Mouse (Mus musculus) MEL (cell line): ENCODE results near the gene Tyk2. TPM values are rescaled to one million over a fixed set of nuclear protein-coding genes. Genes with fewer than 3 reads are reported as not detected.

ENCODE experiments used
- DNase-seq: peaks from one replicate; pipeline ENCODE4 v3.0.0; 2011; ENCODE audit warnings: low read depth, low spot score
- H3K27ac ChIP-seq: 2 replicates; pipeline ENCODE4 v1.5.1; 2012; ENCODE audit warnings: low read depth, mild to moderate bottlenecking, control low read depth, low read length, moderate library complexity; ENCODE audit not compliant: control insufficient read depth
- H3K27me3 ChIP-seq, 2 experiments: fragments of 150-350 bp in 1 of 2; sonication (generic) in 1 of 2; 2 replicates each; pipeline ENCODE4 v1.6.1; 2012; ENCODE audit warnings: low read length in 2 of 2, mild to moderate bottlenecking in 2 of 2, improper control_type of control experiment in 1 of 2, moderate library complexity in 1 of 2; ENCODE audit not compliant: insufficient read depth in 2 of 2, control insufficient read depth in 1 of 2
- H3K36me3 ChIP-seq, 2 experiments: 2 replicates each; pipeline ENCODE4 v1.6.1; 2012 to 2014; ENCODE audit warnings: low read length in 2 of 2, improper control_type of control experiment in 1 of 2, inconsistent platforms in 1 of 2, mild to moderate bottlenecking in 1 of 2; ENCODE audit not compliant: insufficient read depth in 2 of 2, control insufficient read depth in 1 of 2
- H3K4me1 ChIP-seq, 2 experiments: fragments of 150-350 bp in 1 of 2; sonication (generic) in 1 of 2; 2 replicates each; pipeline ENCODE4 v1.6.1; 2012; ENCODE audit warnings: low read length in 2 of 2, improper control_type of control experiment in 1 of 2, mild to moderate bottlenecking in 1 of 2; ENCODE audit not compliant: insufficient read depth in 2 of 2, control insufficient read depth in 1 of 2
- H3K4me3 ChIP-seq, 2 experiments: fragments of 150-350 bp in 1 of 2; sonication (generic) in 1 of 2; 2 replicates each; pipeline ENCODE4 v1.5.1; 2012; ENCODE audit warnings: low read depth in 2 of 2, low read length in 2 of 2, mild to moderate bottlenecking in 2 of 2, moderate library complexity in 2 of 2, control low read depth in 1 of 2, improper control_type of control experiment in 1 of 2; ENCODE audit not compliant: control insufficient read depth in 1 of 2, insufficient read depth in 1 of 2
- H3K79me2 ChIP-seq: 2 replicates; pipeline ENCODE4 v1.6.1; 2012; ENCODE audit warnings: mild to moderate bottlenecking, low read length, moderate library complexity; ENCODE audit not compliant: control insufficient read depth, poor library complexity, insufficient read depth
- H3K9ac ChIP-seq: 2 replicates; pipeline ENCODE4 v1.6.1; 2012; ENCODE audit warnings: low read depth, mild to moderate bottlenecking, control low read depth, low read length, moderate library complexity; ENCODE audit not compliant: control insufficient read depth, poor library complexity, severe bottlenecking
- H3K9me3 ChIP-seq: fragments of 150-350 bp; sonication (generic); replicated peaks from 2 replicates; pipeline ENCODE4 v1.6.1; 2012; ENCODE audit warnings: mild to moderate bottlenecking, low read length, improper control_type of control experiment, moderate library complexity; ENCODE audit not compliant: insufficient read depth
- CTCF ChIP-seq, 3 experiments: IDR thresholded peaks in 2 of 3; conservative IDR thresholded peaks in 1 of 3; 2 replicates each; pipeline ENCODE4 v1.5.1; 2011 to 2012; ENCODE audit warnings: low read length in 3 of 3, low read depth in 2 of 3, mild to moderate bottlenecking in 2 of 3, improper control_type of control experiment in 1 of 3, inconsistent platforms in 1 of 3, mixed read lengths in 1 of 3, moderate library complexity in 1 of 3; ENCODE audit not compliant: control insufficient read depth in 1 of 3, insufficient read depth in 1 of 3, poor library complexity in 1 of 3, severe bottlenecking in 1 of 3
- E2F4 ChIP-seq: IDR thresholded peaks from 2 replicates; pipeline ENCODE4 v1.6.1; 2011; ENCODE audit warnings: low read depth, low read length, improper control_type of control experiment, borderline replicate concordance
- ELF1 ChIP-seq: IDR thresholded peaks from 2 replicates; pipeline ENCODE4 v1.6.1; 2014; ENCODE audit warnings: low read depth, mild to moderate bottlenecking, inconsistent platforms, low read length, improper control_type of control experiment, moderate library complexity
- EP300 ChIP-seq, 2 experiments: IDR thresholded peaks; 2 replicates each; pipeline ENCODE4 v1.6.1; 2011; ENCODE audit warnings: improper control_type of control experiment in 2 of 2, low read length in 2 of 2, low read depth in 1 of 2, mild to moderate bottlenecking in 1 of 2
- ETS1 ChIP-seq: IDR thresholded peaks from 2 replicates; pipeline ENCODE4 v1.6.1; 2012; ENCODE audit warnings: low read depth, mild to moderate bottlenecking, inconsistent platforms, low read length, improper control_type of control experiment, moderate library complexity
- GATA1 ChIP-seq: IDR thresholded peaks from 2 replicates; pipeline ENCODE4 v1.6.1; 2011; ENCODE audit warnings: low read depth, low read length, improper control_type of control experiment
- JUND ChIP-seq: IDR thresholded peaks from 2 replicates; pipeline ENCODE4 v1.6.1; 2011; ENCODE audit warnings: low read depth, mild to moderate bottlenecking, improper control_type of control experiment, low read length
- KAT2A ChIP-seq: conservative IDR thresholded peaks from 2 replicates; pipeline ENCODE4 v1.6.1; 2012; ENCODE audit warnings: low read depth, low read length, improper control_type of control experiment, inconsistent platforms
- MAFK ChIP-seq: IDR thresholded peaks from 2 replicates; pipeline ENCODE4 v1.6.1; 2011; ENCODE audit warnings: low read depth, mild to moderate bottlenecking, low read length, improper control_type of control experiment, borderline replicate concordance
- MAX ChIP-seq: IDR thresholded peaks from 2 replicates; pipeline ENCODE4 v1.6.1; 2011; ENCODE audit warnings: low read length, improper control_type of control experiment
- MAZ ChIP-seq: IDR thresholded peaks from 2 replicates; pipeline ENCODE4 v1.6.1; 2012; ENCODE audit warnings: low read depth, mild to moderate bottlenecking, inconsistent platforms, low read length, improper control_type of control experiment
- MEF2A ChIP-seq: IDR thresholded peaks from 2 replicates; pipeline ENCODE4 v1.6.1; 2014; ENCODE audit warnings: low read depth, mild to moderate bottlenecking, inconsistent platforms, low read length, improper control_type of control experiment; ENCODE audit not compliant: poor library complexity, insufficient replicate concordance, severe bottlenecking; ENCODE audit errors: extremely low read depth
- MYB ChIP-seq: IDR thresholded peaks from 2 replicates; pipeline ENCODE4 v1.6.1; 2011; ENCODE audit warnings: mild to moderate bottlenecking, low read depth, low read length, improper control_type of control experiment
- NELFE ChIP-seq: IDR thresholded peaks from 2 replicates; pipeline ENCODE4 v1.6.1; 2011; ENCODE audit warnings: low read depth, low read length, improper control_type of control experiment
- POLR2A ChIP-seq, 2 experiments: IDR thresholded peaks; 2 replicates each; pipeline ENCODE4 v1.6.1; 2011 to 2012; ENCODE audit warnings: low read length in 2 of 2, mild to moderate bottlenecking in 2 of 2, control low read depth in 1 of 2, improper control_type of control experiment in 1 of 2, low read depth in 1 of 2, moderate library complexity in 1 of 2; ENCODE audit not compliant: control insufficient read depth in 1 of 2, insufficient read depth in 1 of 2, poor library complexity in 1 of 2
- POLR2AphosphoS5 ChIP-seq: IDR thresholded peaks from 2 replicates; pipeline ENCODE4 v1.6.1; 2012; ENCODE audit warnings: low read depth, borderline replicate concordance, mild to moderate bottlenecking, inconsistent platforms, low read length, moderate library complexity, mixed read lengths
- RCOR1 ChIP-seq: IDR thresholded peaks from 2 replicates; pipeline ENCODE4 v1.6.1; 2012; ENCODE audit warnings: low read depth, mild to moderate bottlenecking, inconsistent platforms, low read length, improper control_type of control experiment
- SMC3 ChIP-seq: IDR thresholded peaks from 2 replicates; pipeline ENCODE4 v1.6.1; 2011; ENCODE audit warnings: low read depth, low read length, improper control_type of control experiment
- TAL1 ChIP-seq: IDR thresholded peaks from 2 replicates; pipeline ENCODE4 v1.6.1; 2012; ENCODE audit warnings: mild to moderate bottlenecking, inconsistent platforms, low read length, moderate library complexity, mixed read lengths
- TBP ChIP-seq: IDR thresholded peaks from 2 replicates; pipeline ENCODE4 v1.8.0; 2011; ENCODE audit warnings: low read depth, low read length, improper control_type of control experiment
- UBTF ChIP-seq: IDR thresholded peaks from 2 replicates; pipeline ENCODE4 v1.6.1; 2012; ENCODE audit warnings: low read depth, mild to moderate bottlenecking, inconsistent platforms, low read length, improper control_type of control experiment, moderate library complexity, borderline replicate concordance; ENCODE audit not compliant: insufficient read depth
- USF2 ChIP-seq, 2 experiments: IDR thresholded peaks; 2 replicates each; pipeline ENCODE4 v1.6.1; 2011 to 2012; ENCODE audit warnings: improper control_type of control experiment in 2 of 2, low read length in 2 of 2, borderline replicate concordance in 1 of 2, inconsistent platforms in 1 of 2, low read depth in 1 of 2, mild to moderate bottlenecking in 1 of 2; ENCODE audit not compliant: insufficient read depth in 1 of 2
- ZC3H11A ChIP-seq: IDR thresholded peaks from 2 replicates; pipeline ENCODE4 v1.6.1; 2012; ENCODE audit warnings: low read depth, mild to moderate bottlenecking, inconsistent platforms, low read length, improper control_type of control experiment
- ZKSCAN1 ChIP-seq: IDR thresholded peaks from 2 replicates; pipeline ENCODE4 v1.6.1; 2012; ENCODE audit warnings: low read depth, mild to moderate bottlenecking, inconsistent platforms, low read length, improper control_type of control experiment, moderate library complexity
- ZMIZ1 ChIP-seq: IDR thresholded peaks from 2 replicates; pipeline ENCODE4 v1.6.1; 2012; ENCODE audit warnings: low read depth, mild to moderate bottlenecking, inconsistent platforms, low read length, improper control_type of control experiment, moderate library complexity
- polyA plus RNA-seq, 2 experiments: library from polyadenylated mRNA; stranded (reverse) in 1 of 2; unstranded in 1 of 2; fragments of >175 nt in 1 of 2; fragments of >200 nt in 1 of 2; gene quantifications; 2 replicates each; pipeline versions ENCODE4 v1.2.1 to v1.2.4; 2012; ENCODE audit warnings: low replicate concordance in 2 of 2, low read depth in 1 of 2; ENCODE audit not compliant: insufficient read length in 2 of 2, insufficient read depth in 1 of 2, missing spikeins in 1 of 2
- total RNA-seq: library from RNA; depleted of rRNA; stranded (reverse); fragments of 300-350 nt; gene quantifications from 2 replicates; pipeline ENCODE4 v1.2.3, GENCODE M21; 2012

Gene Tyk2
- total and polyA plus RNA-seq, 3 experiments, result 43.8 to 63.3 TPM; not detected in 1

DNA sequence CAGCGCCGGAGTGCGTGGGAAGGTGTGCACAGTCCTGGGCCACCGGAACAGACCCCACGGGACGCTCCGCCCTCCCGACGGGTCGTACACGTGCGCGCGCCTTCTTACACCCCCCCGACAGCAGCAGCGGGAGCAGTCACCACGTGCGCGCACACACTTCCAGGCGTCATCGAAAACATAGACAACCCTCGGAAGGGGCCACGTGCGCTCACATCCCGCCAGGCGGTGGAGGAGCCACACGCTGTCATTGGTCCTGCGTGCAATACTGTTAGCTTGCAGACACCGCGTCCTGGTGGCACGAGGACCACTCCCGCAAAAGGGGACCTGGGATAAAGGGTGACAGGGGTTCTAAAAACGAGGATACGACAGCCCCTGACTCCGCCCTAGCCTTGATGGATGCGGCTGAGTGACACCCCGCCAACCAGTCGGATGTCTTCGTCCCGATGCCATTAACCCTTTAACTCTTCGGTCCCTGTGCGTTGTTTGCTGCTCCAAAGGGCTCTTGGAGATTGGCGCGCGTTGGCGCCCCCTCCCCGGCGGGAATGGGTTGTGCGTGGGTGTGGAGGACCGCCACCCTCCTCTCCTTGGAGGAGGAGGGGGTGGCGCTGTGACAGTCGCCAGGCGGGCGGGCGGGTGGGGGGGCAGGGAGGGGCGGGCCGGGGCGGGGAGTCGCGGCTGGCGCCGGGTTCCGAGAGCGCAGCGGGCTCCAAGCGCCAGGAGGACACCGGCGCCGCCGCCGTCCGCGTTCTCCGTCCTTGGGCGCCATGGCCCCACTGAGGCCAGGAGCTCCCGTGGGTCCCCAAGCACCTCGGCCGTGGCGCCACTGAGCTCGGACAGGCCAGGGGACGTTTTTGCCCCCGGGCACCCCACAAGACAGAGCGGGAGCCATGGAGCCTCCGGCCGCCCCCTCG is 34.3 kb upstream of the Tyk2 start, which contains the start of gene Pde4a:
TSS of gene Pde4a (plus strand) at position 674 of the 911 bp plus-strand sequence.
- Histone ChIP-seq H3K4me1 (peaks cover 18 to 39% of the 10 kb centered on the region in 2 experiments), H3K9ac (peak within 1 kb of the TSS; percentile 82), H3K79me2 (peaks cover 23% of the 10 kb centered on the region), H3K36me3 (peaks cover 0 to 24% of the 10 kb centered on the region in 2 experiments; a peak in 2 of 4 replicates), H3K27me3 (no peaks in the 10 kb centered on the region), H3K9me3 (no peaks in the 10 kb centered on the region), H3K4me3 (peak within 1 kb of the TSS; percentile 71 to 81), H3K27ac (peak within 1 kb of the TSS; percentile 79)
- no peak for TF ChIP-seq ZC3H11A
- no peak for TF ChIP-seq E2F4
- peak; percentile 69; the same call in 1 of the 2 replicates for TF ChIP-seq POLR2AphosphoS5
- TF ChIP-seq JUND, result no peak
- TF ChIP-seq ZKSCAN1, result no peak
- TF ChIP-seq SMC3, result no peak
- TF ChIP-seq GATA1, result no peak
- no peak for TF ChIP-seq EP300 (IDR thresholded peaks at IDR 0.05; ENCODE audit: low read depth in 1 of 2, low read length in 2 of 2)
- TF ChIP-seq MAFK, result no peak
- TF ChIP-seq MAZ, result no peak
- TF ChIP-seq MYB, result no peak
- TF ChIP-seq RCOR1, result no peak
- TF ChIP-seq UBTF, result peak; percentile 27
- no peak for TF ChIP-seq MAX
- no peak for TF ChIP-seq ZMIZ1
- no peak for TF ChIP-seq ETS1
- no peak for TF ChIP-seq TAL1
- peak in 1 of 2 experiments; percentile 90; a peak in 2 of 4 replicates for TF ChIP-seq POLR2A (IDR thresholded peaks at IDR 0.05; ENCODE audit: control insufficient read depth in 1 of 2, insufficient read depth in 1 of 2, low read depth in 1 of 2, low read length in 2 of 2, poor library complexity in 1 of 2)
- TF ChIP-seq CTCF (IDR thresholded peaks at IDR 0.05 in 2 of 3, conservative IDR thresholded peaks at IDR 0.05 in 1 of 3; ENCODE audit: control insufficient read depth in 1 of 3, insufficient read depth in 1 of 3, low read depth in 2 of 3, low read length in 3 of 3, poor library complexity in 1 of 3, severe bottlenecking in 1 of 3), result no peak; a peak in 1 of 6 replicates
- no peak for TF ChIP-seq NELFE
- no peak for TF ChIP-seq KAT2A
- TF ChIP-seq TBP, result peak; percentile 57; the same call in 1 of the 2 replicates
- TF ChIP-seq USF2 (IDR thresholded peaks at IDR 0.05; ENCODE audit: borderline replicate concordance in 1 of 2, insufficient read depth in 1 of 2, low read depth in 1 of 2, low read length in 2 of 2), result no peak; a peak in 1 of 4 replicates
- no peak for TF ChIP-seq ELF1
- no peak for TF ChIP-seq MEF2A
- peak; percentile 100 for DNase-seq
